Mouse (Mus musculus) left cerebral cortex, adult 8-10 months (tissue): ENCODE results near the gene Tirap. TPM values are rescaled to one million over a fixed set of nuclear protein-coding genes. Genes with fewer than 3 reads are reported as not detected.

Experiments used
- DNase-seq, 2 experiments: peaks; one replicate each; pipeline ENCODE4 v3.0.0; 2022; ENCODE audit warnings: low spot score in 2 of 2
- total RNA-seq, 4 experiments: library from RNA; stranded (reverse); gene quantifications; 2 replicates each; pipeline ENCODE4 v1.2.4; 2022

The Tirap gene
- 1 to 10 TPM; 2.3 to 2.9 (median 2.6) TPM for total RNA-seq

DNA sequence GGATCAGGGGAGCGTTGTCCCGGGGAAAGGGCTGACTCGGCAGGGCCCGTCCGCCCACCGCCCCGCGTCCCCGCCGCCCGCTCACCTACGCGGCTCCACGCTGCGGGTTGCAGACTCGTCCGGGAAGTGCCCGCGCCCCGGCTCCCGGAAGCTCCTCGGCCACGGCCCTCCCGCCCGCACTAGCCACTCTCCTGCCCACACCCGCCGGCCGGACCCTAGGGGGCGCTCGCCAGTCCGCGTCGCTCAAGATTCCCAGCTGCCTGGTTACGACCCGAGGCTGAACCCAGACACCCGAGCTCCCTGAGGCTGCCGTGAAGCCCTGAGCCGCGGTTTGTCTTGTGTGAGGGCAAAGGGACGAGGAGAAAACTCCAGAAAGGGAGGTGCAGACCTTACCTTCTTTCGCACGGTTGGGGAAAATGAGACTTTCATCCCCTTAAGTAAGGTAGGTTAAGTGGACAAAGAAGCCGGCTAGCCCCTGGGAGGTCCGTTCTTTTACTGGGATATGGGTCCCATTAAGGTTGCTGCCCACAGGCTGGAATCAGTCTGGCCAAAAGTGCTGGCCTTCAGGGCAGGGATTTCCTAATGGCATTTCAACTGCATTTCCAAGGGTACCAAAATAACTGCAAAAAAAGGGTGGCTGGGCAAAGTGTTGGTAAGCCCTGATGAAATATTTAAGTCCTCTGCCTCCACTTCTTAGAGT is at the start of gene Tirap, which contains the start of gene Srpr:
Gene Tirap, minus strand, starts transcription at position 520 of the 700 bp plus-strand sequence.
Gene Srpr, plus strand, starts transcription at position 404 of the 700 bp plus-strand sequence.
- DNase-seq, result peak; percentile 56 to 73

- DNase-seq, result no peak
Measured at GRCm38 (mm10) chr9:35249476-35249875, 49.4 kb upstream of the Tirap start.

- no peak for DNase-seq
Measured at GRCm38 (mm10) chr9:35247405-35247804, 47.3 kb upstream of the Tirap start.

DNA sequence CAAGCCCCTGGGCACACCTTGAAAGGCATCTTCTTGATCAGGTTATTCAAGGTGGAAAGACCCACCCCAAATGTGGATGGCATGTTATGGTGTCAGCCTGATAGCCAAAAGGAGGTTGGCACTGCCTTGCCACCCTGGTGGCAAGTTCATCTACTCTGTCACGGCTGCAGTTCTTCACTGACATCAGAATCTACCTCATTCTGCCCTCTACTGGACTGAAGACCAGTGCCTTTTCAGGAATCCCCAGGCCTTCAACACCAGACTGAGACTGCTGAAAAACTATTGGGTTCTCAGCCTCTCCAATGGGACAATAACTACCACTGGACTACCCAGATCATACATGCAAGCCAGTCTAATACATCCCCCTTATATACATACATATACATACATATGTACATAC is 39.6 kb upstream of the Tirap start:
- no peak for DNase-seq

DNA sequence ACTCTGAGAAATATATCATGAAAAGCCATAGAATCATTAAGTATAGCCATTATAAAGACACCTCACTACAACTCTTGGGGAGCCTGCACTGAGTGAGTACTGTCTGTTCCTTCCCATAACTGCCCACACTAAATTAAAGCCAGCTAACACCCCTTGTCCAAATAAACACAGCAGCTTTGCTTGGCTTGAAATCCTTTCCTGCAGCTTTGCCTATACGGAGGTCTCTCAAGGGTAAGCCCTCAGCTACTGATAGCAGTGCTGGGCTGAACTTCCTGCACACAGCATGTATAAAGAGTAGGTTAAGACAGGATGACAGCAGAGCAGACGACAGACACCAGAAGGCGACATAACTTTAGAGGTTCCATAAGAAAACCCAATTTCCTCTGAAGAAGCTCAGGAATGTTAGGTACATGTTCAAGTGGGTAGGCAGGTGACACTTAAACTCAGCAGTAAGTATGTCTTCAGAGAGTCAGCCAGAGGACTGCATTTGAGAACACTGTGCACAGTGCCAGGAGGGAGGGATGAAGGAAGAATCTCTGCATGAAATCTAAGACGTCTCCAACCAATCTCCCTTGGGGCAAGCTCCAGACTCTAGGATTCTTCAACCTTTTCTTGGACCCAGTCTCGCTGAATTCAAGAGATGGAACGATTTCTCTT is 39.0 kb upstream of the Tirap start:
- no peak for DNase-seq

- DNase-seq, result no peak
Measured at GRCm38 (mm10) chr9:35238371-35238770, 38.3 kb upstream of the Tirap start.

GRCm38 (mm10) chr9:35235996-35236395 is 35.9 kb upstream of the Tirap start:
- no peak for DNase-seq

DNA sequence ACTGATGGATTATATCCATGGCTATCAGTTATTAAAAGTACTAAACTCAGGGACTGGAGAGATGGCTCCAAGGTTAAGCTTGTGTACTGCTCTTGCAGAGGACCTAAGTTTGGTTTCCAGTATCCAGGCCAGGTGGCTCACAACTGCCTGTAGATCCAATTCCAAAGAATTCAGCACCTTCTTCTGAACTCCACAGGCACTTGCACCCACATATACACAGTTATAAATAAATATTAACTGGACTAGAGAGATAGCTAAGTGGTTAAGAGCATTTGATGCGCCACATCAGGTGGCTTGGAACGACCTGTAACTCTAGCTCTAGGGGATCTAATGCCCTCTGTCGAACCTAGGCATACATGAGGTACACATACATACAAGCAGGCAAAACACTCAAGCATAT is 28.6 kb upstream of the Tirap start:
- no peak for DNase-seq

DNA sequence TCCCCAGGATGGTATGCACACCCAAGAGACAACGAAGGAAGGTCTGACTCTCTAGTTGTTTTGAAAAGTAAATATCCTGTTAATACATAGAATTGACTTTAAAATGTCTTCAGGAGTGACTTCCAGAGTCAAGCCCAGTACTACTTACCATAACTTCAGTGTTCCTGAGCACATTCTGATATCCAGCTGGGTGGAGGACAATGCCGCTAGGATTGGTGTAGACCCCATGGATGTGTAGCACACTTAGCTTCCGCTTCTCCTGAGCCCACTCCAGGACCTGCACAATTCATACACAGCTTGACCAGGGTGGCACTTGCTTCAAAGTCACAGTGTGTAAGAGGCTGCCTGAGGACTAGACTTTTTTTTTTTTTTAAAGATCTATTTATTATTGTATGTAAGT is 23.4 kb upstream of the Tirap start:
- DNase-seq, result no peak

GRCm38 (mm10) chr9:35217963-35218362 is 17.9 kb upstream of the Tirap start:
- DNase-seq, result no peak

DNA sequence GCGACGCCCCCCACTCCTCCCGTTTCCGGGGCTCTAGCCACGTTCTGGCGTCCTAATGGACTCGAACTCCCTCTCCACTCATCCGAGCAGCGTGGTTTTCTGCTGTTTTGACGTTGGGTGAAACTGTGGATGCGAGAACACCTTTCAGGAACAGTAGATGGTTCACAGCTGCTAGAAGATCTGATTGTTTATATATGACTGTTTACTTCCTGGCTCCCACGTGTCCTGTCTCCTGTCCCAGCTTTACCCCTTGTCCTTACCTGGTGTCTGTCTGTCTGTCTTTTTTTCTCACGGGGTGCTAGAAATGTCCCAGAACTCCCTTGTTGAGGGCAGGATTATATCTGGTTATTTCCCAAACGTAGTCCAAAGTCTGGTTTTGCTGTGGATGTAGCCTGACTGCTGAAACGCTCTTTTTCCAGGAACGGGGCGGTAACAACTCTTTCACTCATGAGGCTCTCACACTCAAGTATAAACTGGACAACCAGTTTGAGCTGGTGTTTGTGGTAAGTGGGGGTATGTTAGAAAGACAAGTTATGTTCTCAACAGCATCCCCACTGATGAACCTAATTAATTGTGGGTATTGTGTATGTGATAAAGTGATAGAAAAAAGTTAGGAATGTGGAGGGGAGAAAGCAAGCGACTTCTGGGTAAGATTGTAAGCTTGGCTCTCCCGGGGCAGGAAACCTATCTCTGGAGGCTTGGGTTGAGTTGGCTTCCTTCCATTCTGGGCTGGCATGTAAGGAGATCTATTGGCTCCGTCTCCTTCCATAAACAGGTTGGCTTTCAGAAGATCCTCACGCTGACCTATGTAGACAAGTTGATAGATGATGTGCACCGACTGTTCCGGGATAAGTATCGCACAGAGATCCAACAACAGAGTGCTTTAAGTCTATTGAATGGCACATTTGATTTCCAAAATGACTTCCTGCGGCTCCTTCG is 11.8 kb upstream of the Tirap start:
- no peak for DNase-seq

DNA sequence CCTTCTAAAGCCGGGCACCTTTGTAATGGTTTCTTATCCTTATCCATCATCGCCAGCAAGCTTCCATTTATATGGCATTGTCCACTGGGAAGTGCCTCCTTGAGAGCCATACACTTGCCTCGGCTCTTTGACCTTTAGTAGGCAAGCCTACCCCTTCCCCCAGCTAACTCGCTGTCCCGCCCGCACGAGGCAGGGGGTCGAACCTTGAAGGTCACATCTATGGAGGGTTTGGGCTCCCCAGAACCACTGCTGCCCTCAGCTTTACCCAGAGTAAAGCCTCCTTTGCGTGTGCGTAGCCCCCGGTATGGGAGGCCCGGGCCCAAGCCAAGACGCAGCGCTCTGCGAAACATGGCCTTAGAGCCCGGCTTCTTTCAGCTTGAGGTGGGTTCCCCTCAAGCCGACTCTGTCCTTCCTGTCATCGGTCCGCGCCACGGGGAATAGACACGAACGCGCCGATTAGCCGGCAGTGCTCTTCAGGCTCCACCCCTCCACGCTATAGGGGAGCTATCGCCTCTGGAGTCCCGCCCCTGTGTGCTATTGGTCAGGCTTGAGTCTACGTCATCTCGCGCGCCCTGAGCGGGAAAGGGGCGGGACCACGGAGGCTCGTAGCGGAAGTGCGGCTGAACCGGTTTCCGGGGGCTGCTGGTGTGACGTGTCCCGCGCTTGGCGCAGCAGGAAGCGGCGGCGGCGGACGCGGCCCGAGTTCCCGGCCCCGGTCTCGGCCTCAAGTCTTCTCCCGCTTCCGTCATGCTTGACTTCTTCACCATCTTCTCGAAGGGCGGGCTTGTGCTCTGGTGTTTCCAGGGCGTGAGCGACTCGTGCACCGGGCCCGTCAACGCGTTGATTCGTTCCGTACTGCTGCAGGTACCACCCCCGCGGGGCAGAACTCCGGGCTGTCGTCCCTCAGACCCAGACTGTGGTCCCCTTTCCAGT is 10.7 kb upstream of the Tirap start, which contains the start of gene Foxred1:
Gene Foxred1, minus strand, starts transcription at position 514 of the 933 bp plus-strand sequence.
- DNase-seq, result peak; percentile 94 to 99

- DNase-seq, result no peak
Measured at GRCm38 (mm10) chr9:35204421-35204820, 4.3 kb upstream of the Tirap start.

DNA sequence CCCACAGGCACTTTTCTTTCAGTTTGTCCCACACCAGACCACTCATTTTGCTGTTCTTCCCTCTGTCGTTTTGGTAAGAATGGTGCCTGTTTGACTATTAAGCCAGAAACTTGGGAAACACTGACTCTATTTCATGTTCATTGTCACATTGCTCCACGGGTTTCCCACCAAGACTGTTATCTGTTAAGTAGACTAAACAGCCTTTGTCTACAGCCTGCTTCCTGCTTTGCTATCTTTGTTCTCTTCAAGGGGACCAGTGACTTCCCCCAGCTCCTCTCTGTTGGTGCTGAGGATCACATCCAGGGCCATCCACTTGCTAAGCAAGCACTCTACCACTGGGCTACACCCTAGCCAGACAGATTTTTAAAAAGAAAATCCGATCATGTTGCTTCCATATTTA is 3.4 kb upstream of the Tirap start:
- no peak for DNase-seq

- DNase-seq, result no peak
Measured at GRCm38 (mm10) chr9:35200529-35201060, 504 bp upstream of the Tirap start.

GRCm38 (mm10) chr9:35198945-35199771 is 933 bp downstream of the Tirap start:
- DNase-seq, result no peak

DNA sequence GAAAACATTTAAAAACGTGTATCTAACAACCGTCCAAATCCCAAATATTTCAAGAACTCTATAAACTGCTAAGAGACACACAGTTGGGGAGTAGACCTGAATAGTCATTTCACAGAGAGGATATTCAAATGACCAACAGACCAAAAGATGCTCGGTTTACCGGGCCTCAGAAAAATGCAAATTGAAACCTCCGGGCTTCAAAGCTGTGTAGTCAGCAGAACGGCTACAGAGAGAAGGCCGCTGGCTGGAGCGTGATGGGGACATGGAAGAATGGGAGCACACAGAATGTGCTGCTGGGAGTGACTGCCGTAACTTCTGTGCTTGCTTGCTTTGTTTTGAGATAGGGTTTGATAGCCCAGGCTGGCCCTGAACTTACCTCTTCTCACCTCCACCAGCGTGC is 1.7 kb downstream of the Tirap start:
- no peak for DNase-seq

DNA sequence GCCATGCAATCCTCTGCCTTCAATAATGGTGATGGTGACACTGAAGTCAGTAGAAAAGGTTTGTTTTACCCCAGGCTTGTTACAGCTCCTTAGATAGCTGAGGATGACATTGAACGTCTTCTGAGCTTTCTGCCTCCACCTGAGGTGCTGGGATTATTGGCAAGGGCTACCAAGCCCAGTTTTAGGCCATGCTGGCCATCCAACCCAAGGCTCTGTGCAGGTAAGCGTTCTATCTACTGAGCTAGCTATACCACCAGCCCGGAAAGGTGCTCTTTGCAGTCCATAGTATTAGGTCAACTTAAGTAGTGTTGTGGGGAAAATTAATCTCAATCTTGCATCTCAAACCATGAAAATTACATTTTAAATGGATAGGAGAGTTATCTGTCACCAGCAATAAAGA is 2.5 kb downstream of the Tirap start:
- no peak for DNase-seq

DNA sequence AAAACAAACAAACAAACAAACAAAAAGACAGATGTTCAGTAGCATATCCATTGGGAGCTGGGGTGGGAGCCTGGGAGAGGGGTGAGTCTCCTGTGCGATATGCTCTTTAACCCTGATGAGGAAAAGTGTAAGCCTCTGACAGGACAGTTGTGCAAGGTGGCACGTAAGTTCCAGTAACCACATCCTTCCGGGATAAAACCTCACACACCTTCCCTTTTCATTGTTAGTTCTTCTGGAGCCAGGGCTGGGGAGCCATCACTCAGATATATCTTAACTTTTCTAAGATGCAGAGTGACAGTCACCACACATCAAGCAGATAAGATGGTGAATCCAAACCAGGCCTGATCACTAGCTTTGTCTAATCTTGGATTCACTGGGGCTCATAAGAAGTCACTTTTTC is 6.0 kb downstream of the Tirap start:
- no peak for DNase-seq
